Mouse (Mus musculus) cortical plate, adult 2 months (tissue): Measurements from ENCODE around the gene Dscaml1. TPM values are rescaled to one million over a fixed set of nuclear protein-coding genes. Genes with fewer than 3 reads are reported as not detected.

Experiments
- H3K27ac ChIP-seq: fragments of 200-500 bp; 2 replicates; pipeline ENCODE4 v1.5.1; 2012; ENCODE audit warnings: low read length, control low read depth, inconsistent platforms; ENCODE audit not compliant: insufficient read depth
- H3K4me1 ChIP-seq: fragments of 200-500 bp; 2 replicates; pipeline ENCODE4 v1.6.1; 2011; ENCODE audit warnings: low read length; ENCODE audit not compliant: control insufficient read depth, insufficient read depth
- H3K4me3 ChIP-seq: fragments of 200-500 bp; 2 replicates; pipeline ENCODE4 v1.5.1; 2011; ENCODE audit warnings: mild to moderate bottlenecking, low read length, control low read depth; ENCODE audit not compliant: insufficient read depth
- CTCF ChIP-seq: fragments of 200-500 bp; IDR thresholded peaks from 2 replicates; pipeline ENCODE4 v1.5.1; 2011; ENCODE audit warnings: mild to moderate bottlenecking, control low read depth, low read length; ENCODE audit not compliant: insufficient read depth; ENCODE audit errors: extremely low read depth
- POLR2A ChIP-seq: fragments of 200-500 bp; IDR thresholded peaks from 2 replicates; pipeline ENCODE4 v1.6.1; 2011; ENCODE audit warnings: mild to moderate bottlenecking, low read length, control low read depth; ENCODE audit not compliant: insufficient read depth; ENCODE audit errors: extremely low read depth
- polyA plus RNA-seq: library from polyadenylated mRNA; depleted of rRNA; stranded (reverse); fragments of >200 nt; gene quantifications from 2 replicates; pipeline ENCODE4 v1.2.3, GENCODE M21; 2012

Dscaml1 gene
- polyA plus RNA-seq, 1 experiment, result 29.7 TPM

DNA sequence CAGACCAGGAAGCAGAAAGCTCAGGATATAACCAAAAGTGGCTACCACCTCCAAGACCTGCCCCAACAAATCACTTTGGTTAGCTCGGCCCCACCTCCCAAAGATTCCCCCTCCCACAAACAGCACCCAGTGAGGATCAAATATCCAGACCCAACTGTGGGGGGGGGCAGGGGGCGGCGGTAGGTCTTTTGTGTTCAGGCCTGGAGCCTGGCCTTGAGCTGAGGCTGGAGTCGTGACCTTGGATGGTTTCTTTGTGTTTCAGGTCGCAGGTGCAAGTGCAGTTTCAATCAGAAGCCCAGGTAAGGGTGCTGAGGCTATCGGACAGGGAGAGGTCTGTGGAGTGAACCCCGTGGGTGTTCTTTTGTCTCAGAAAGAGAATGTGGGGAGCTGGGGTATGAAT lies 35.1 kb upstream of the Dscaml1 start:
- no peak overlapping the region for H3K4me3 ChIP-seq
- H3K4me1 ChIP-seq, result no peaks in the 10 kb centered on the region
- TF ChIP-seq POLR2A (no peak), CTCF (no peak)
- no peak overlapping the region for H3K27ac ChIP-seq

DNA sequence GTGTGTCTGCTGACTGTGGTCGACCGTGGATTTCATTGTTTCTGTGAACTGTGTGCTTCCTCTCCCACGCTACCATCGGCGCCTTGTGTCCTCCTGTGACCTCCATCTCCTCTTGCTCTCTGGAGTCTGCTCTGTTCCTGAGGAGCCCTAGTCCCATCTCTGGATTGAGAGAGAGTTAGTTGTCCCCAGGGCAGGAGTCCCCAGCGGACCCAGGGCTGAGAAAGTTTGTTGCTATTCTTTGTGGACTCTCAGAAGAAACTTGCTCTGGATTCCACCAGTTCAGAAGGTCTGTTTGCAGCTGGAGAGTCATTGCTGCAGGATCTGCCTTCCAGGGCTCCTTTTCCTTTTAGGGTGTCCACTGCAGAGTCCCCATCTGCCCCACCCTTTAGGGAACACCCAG lies 31.2 kb upstream of the Dscaml1 start:
- Histone ChIP-seq H3K4me3 (no peak overlapping the region), H3K27ac (no peak overlapping the region), H3K4me1 (no peaks in the 10 kb centered on the region)
- TF ChIP-seq CTCF, result no peak

DNA sequence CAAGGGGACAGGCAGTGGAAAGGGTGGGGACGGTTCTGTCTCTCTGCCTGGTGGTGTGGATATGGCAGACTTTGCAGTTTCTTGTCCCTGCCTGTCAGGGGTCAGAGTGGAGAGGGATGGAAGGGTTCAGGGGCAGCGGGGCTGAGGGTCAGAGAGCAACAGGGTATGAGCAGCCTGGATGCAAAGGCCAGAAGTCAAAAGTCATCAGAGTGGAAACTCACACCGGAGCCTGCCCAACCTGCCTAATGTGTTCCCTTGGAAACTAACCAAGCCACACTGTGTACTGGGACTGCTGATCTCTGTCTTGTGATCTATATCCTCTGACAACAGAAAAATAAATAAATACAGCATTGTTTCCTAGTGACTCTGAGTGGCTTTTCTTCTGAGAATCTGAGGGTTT lies 30.6 kb upstream of the Dscaml1 start:
- Histone ChIP-seq H3K27ac (no peak overlapping the region), H3K4me3 (no peak overlapping the region), H3K4me1 (no peaks in the 10 kb centered on the region)
- TF ChIP-seq CTCF (no peak), POLR2A (no peak)

DNA sequence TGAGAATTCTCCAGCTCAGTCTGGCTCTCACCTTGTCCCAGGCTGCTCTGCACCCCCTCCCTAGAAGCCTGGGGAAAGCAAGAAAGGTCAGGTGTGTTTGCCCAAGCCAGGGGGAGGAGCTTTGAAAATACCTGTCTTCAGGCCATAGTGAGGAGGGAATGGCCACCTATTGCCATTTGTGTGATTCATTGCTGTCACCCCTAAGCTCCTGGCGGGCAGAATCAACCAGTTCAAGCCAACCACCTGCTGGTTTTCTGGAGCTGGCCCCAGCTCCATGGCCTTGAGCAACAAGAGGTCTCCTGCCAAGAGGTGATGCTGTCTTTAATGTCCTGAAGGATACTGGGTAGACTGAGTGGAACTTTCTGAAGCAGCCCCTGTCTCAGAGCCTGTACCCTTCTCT lies 28.1 kb upstream of the Dscaml1 start:
- H3K4me1 ChIP-seq, result no peaks in the 10 kb centered on the region
- no peak for TF ChIP-seq CTCF
- TF ChIP-seq POLR2A, result no peak
- H3K4me3 ChIP-seq, result no peak overlapping the region
- H3K27ac ChIP-seq, result no peak overlapping the region

DNA sequence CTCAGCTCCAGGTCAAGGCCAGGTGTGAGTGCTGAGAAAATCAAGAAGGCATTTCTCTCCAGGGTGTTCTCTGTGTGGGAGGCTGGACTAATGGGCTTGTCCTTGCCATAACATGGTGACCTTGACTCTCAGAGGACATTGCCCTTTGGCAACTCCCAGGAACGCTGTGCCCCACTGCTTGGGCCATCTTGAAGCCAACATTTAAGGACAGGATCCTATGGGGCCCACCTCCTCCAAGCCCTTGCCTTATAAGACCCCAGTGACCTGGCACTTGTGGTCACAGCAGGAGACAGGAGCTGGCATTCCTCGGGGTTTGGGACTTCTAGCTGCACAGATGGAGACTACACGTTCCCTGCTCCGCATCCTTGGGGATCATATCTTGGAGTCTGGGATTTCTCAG lies 27.0 kb upstream of the Dscaml1 start, which contains the start of gene Fxyd2:
Gene Fxyd2, plus strand, starts transcription at position 236 of the 400 bp plus-strand sequence.
- H3K4me1 ChIP-seq, result no peaks in the 10 kb centered on the region
- no peak within 1 kb of the TSS for H3K4me3 ChIP-seq
- TF ChIP-seq CTCF (no peak), POLR2A (no peak)
- H3K27ac ChIP-seq, result no peak within 1 kb of the TSS

DNA sequence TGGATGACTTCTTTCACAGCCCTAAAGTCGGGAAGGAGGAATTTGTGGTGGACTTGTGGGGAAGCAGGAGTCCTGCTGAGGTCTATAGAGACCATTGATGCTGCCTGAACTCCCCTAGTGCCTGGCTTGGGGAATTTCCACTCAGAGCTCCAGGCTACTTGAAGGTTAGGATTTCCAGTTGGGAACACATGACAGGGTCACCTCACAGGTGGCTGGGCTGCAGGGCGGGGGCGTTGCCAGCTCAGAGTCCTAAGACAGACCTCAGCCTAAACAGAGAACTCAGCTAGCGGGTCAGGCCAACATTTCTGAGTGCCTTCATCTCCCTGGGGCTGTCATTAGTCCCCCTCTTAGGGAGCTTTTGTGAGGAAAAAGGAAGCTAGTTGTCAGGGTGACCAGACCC lies 24.6 kb upstream of the Dscaml1 start:
- no peak overlapping the region for H3K27ac ChIP-seq
- no peaks in the 10 kb centered on the region for H3K4me1 ChIP-seq
- no peak overlapping the region for H3K4me3 ChIP-seq
- no peak for TF ChIP-seq CTCF
- no peak for TF ChIP-seq POLR2A

DNA sequence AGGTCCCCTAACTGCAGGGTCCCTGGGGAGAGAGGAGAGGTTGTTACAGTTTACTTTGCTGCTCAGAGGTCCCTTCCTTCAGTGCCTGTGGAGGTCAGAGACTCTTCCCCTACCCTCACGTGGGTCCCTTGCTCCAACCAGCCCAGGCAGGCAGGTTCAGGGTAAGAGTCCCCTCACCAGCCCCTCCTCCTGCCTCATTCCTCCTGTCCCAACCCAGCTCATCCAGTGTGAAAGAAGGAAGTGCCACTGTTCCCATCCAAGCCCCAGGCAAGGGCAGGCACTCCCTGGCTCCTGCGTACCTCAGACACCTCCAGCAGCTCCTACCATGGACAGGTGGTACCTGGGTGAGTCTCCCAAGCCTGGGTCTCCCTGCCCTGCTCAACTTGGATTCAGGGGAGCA lies 23.5 kb upstream of the Dscaml1 start:
- H3K4me3 ChIP-seq, result no peak overlapping the region
- TF ChIP-seq POLR2A (no peak), CTCF (no peak)
- no peaks in the 10 kb centered on the region for H3K4me1 ChIP-seq
- no peak overlapping the region for H3K27ac ChIP-seq

DNA sequence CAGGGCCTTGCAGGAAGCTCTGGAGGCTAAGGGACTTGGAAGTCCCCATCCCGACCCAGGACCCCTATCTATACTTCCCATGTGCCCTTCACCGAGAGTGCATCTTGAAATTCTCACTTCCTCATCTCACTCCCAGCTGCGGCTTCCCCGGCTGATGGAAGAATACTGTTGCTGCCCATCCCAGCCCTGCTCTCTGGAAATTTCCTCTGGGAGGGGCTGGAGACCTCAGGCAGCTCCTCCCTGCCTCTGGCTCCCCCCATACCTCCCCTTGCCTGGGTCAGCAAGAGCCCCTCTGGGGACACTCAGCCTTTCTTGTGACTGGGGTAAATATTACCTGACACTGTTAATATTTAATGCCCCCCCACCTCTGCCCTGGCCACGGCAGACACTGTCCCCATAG lies 20.7 kb upstream of the Dscaml1 start:
- no peak overlapping the region for H3K27ac ChIP-seq
- no peak for TF ChIP-seq POLR2A
- no peak for TF ChIP-seq CTCF
- no peaks in the 10 kb centered on the region for H3K4me1 ChIP-seq
- H3K4me3 ChIP-seq, result no peak overlapping the region

DNA sequence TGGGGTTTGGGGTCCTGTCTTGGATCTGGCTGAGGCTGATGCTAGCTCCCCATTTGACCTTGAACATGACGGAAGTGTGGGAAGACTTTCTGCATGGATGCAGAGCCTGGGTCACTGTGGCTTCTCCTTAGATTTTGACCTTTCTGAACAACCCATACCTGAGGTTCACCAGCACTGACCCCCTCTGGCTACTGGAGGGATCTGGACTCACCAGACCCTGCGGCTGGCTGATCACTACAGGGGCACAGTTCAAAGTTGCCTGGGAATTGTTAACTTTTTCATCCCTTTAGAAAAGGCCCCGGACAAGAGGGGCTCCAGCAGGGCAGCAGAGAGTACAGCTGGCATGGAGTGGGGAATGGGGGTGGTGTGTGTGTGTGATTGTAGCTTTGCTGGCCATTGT lies 19.6 kb upstream of the Dscaml1 start:
- TF ChIP-seq POLR2A, result no peak
- Histone ChIP-seq H3K4me1 (no peaks in the 10 kb centered on the region), H3K4me3 (no peak overlapping the region), H3K27ac (no peak overlapping the region)

DNA sequence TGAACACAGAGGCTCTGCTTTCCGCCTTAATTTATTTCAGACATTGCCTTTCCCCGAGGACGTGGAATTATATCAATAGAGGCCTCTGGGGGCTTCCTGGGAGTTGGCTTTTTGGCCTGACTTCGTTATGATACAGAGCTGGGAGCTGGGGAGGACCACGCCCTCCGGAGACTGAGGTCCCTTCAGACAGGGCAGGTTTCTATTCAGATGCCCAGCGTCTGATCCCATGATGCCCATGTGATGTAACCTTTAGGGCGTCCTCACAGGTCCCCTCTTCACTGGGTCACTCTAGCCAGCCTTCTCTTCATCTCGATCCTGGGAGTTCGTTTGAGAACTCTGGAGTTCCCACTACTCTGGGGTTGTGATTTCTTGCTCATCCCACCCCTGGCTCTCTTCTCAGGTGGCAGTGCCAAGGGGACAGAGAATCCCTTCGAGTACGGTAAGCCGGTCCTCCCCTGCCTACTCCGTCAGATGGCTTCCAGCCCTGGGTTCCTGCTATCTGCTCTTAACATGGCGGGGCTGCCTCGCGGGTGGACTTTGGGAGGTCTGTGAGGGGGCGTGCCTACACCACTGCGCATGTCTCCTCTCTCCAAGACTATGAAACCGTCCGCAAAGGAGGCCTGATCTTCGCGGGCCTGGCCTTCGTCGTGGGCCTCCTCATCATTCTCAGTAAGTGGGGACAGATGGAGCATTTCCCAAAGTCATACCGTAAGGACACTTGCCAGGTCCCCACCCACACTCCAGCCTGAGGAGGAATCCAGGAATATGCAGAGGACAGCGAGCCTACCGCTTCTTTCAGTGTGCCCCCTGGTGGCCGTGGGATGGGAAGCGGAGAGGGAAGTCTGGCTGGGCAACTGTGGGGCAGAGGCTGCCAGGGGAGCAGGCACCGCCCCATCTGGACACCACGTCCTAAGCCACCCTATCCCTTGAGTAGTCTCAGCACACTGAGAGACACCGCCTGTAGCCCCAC lies 18.4 kb upstream of the Dscaml1 start:
- Histone ChIP-seq H3K4me1 (no peaks in the 10 kb centered on the region), H3K4me3 (peak overlapping the region; percentile 16), H3K27ac (no peak overlapping the region)
- TF ChIP-seq CTCF (peak; percentile 75), POLR2A (peak; percentile 37; the same call in 1 of the 2 replicates)

DNA sequence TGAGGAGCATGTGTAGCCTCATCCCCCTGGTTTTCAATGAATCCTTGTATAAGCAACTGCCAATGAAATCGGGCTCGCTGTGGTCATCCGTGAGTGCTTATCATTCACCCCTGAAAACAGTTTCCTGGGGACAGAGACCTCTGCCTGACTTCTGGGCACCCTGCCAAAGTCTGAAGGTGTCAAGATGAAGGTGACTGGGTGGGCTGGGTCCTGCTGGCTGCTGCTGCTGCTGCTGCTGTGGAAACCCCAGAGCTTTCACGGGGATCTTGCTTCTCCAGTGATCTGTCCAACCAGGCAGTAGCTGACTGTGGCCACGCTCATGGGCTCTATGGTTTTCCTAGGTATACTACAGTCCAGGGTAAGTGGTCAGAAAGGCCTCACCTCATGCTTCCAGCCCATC lies 16.2 kb upstream of the Dscaml1 start:
- no peaks in the 10 kb centered on the region for H3K4me1 ChIP-seq
- TF ChIP-seq POLR2A, result no peak
- no peak for TF ChIP-seq CTCF
- no peak overlapping the region for H3K4me3 ChIP-seq
- no peak overlapping the region for H3K27ac ChIP-seq
